Mouse (Mus musculus) kidney, adult 8-10 months (tissue): ENCODE measurements around the gene Olfr883.

Source experiments
- DNase-seq, 2 experiments: peaks; one replicate each; pipeline ENCODE4 v3.0.0; 2022

The Olfr883 gene

GRCm38 (mm10) chr9:38025508-38025907 is at the start of gene Olfr883:
Olfr883 (plus strand) TSS chr9:38025808.
- no peak for DNase-seq

- no peak for DNase-seq
Observed at GRCm38 (mm10) chr9:37991525-37991924, 34.1 kb upstream of the Olfr883 start, which contains the start of gene Olfr881. Olfr881 (plus strand) TSS chr9:37991825.

DNA sequence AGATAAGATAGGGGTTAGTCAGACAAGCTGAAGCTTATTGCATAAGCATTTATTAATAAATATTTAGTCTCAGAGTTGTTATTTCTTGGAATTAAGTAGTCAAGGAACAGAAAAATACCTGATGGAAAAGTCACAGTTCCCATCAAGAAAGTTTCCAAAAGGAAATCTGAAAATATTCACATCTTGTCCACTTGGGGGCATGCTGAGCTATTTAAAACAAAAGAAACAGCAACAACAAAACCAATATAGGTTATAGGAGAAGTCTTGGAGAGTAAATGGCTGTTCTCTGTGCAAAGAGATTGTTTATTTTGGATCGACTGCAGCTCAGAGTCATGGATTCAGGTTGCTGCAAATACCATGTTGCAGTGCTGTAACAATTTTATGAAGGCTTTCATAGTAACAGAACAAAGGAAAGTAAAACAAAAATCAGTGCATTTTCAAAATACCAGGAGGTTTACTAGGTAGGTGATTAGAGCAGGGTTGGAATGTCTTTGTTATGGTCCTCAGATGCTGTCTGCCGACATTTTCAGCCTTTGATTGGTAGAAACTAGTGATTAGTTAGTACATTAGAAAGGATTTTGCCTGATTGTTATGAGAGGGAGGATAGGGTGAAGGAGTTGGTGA is 26.9 kb upstream of the Olfr883 start:
- DNase-seq: no peak

GRCm38 (mm10) chr9:38000021-38000420 is 25.6 kb upstream of the Olfr883 start:
- DNase-seq: no peak

DNA sequence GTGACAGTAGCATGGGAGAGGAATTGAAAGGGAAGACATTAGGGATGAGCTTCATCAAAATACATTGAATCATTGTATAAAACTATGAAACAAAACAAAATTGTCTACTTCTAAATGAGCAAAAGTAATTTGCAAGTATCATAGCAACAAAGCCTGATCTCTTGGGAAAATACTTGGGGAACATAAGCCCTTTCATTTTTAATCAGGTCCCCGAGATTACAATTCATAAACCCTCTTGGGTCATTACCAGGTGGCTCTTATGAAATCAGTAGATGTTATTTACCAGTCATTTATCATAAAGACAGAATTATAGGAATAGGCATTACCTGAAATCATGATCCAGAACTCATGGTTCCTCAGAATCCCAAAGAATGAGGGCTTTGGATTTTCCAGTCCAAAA is 20.6 kb downstream of the Olfr883 start, which contains the start of gene Olfr884:
Gene Olfr884, plus strand, starts transcription at position 301 of the 400 bp plus-strand sequence.
- DNase-seq: no peak

GRCm38 (mm10) chr9:38061022-38061421 is 35.4 kb downstream of the Olfr883 start, which contains the start of gene Olfr885:
Olfr885 (plus strand) TSS chr9:38061322.
- DNase-seq: no peak
